Mouse (Mus musculus) forebrain, embryonic 14.5 days (tissue): ENCODE results near the gene Olfr486. TPM values are rescaled to one million over a fixed set of nuclear protein-coding genes. Genes with fewer than 3 reads are reported as not detected.
"Not testable (repeated sequence)": the region's sequence is repeated elsewhere in the genome, so short reads cannot be mapped to it uniquely, and the experiment has no call there.

Experiments used
- ATAC-seq: fragments of 200-750 bp; cut with Nextera tagmentation; 2 replicates; pipeline ENCODE4 v1.8.0; 2017; ENCODE audit warnings: mild to moderate bottlenecking, moderate library complexity
- DNase-seq: peaks from one replicate; pipeline ENCODE4 v3.0.0-alpha.2; 2015; ENCODE audit warnings: low spot score
- H3K27ac ChIP-seq: fragments of 300-500 bp; sonication (generic); 2 replicates; pipeline ENCODE4 v1.5.1; 2014; ENCODE audit warnings: low read depth, mild to moderate bottlenecking, control low read depth, low read length, moderate library complexity
- H3K27me3 ChIP-seq: fragments of 300-500 bp; sonication (generic); replicated peaks from 2 replicates; pipeline ENCODE4 v1.6.1; 2014; ENCODE audit warnings: low read length, control low read depth, mixed read lengths; ENCODE audit not compliant: control insufficient read depth, insufficient read depth
- H3K36me3 ChIP-seq: fragments of 300-500 bp; sonication (generic); 2 replicates; pipeline ENCODE4 v1.6.1; 2014; ENCODE audit warnings: low read length, control low read depth; ENCODE audit not compliant: control insufficient read depth, insufficient read depth
- H3K4me1 ChIP-seq: fragments of 300-500 bp; sonication (generic); 2 replicates; pipeline ENCODE4 v1.6.1; 2014; ENCODE audit warnings: antibody characterized with exemption, low read length, control low read depth; ENCODE audit not compliant: control insufficient read depth, insufficient read depth
- H3K4me2 ChIP-seq: fragments of 300-500 bp; sonication (generic); 2 replicates; pipeline ENCODE4 v1.6.1; 2014; ENCODE audit warnings: mild to moderate bottlenecking, control low read depth, low read length
- H3K4me3 ChIP-seq: fragments of 300-500 bp; sonication (generic); 2 replicates; pipeline ENCODE4 v1.5.1; 2014; ENCODE audit warnings: low read depth, low read length, control low read depth
- H3K9ac ChIP-seq: fragments of 300-500 bp; sonication (generic); 2 replicates; pipeline ENCODE4 v1.6.1; 2014; ENCODE audit warnings: mild to moderate bottlenecking, low read length, control low read depth, moderate library complexity
- H3K9me3 ChIP-seq: fragments of 300-500 bp; sonication (generic); replicated peaks from 2 replicates; pipeline ENCODE4 v1.6.1; 2016; ENCODE audit warnings: low read length, control low read depth, mixed read lengths; ENCODE audit not compliant: control insufficient read depth
- WGBS: fragments of 180-500 bp; shearing (Covaris S2); extraction: QIAGEN DNeasy Blood & Tissue Kit; methylation state at CpG from one replicate; pipeline ENCODE4 v1.1.7; 2014; 5-methylcytosine and 5-hydroxymethylcytosine counted together
- polyA plus RNA-seq: library from polyadenylated mRNA; unstranded; fragments of >200 nt; fragmentation: Nextera tagmentation; extraction: Ambion mirVana; gene quantifications from 2 replicates; pipeline ENCODE4 v1.2.1, GENCODE M21; 2014

The Olfr486 gene
- not detected in 2 replicates for polyA plus RNA-seq

DNA sequence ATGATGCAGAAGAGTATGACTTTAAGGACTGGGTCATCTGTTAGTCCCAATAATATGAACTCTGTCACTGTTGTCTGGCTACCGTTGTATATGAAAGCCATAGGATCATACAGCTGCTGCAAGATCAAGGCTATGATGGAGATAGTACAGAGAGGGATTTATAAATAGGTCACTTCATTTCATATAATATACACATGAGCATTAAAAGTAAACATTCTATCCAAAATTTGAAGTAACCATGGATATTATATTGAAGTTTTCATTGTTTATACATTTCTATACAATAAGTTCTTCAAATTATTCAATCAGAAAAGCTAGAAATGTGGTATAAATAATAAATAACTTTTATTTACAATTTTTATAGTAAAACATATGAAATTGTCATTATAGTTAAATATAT is at the start of gene Olfr486:
Olfr486 (minus strand) TSS at position 101 of the 400 bp plus-strand sequence.
- ATAC-seq, DNase-seq, H3K27me3 ChIP-seq, H3K4me3 ChIP-seq, H3K27ac ChIP-seq, H3K9me3 ChIP-seq, H3K9ac ChIP-seq, H3K36me3 ChIP-seq, H3K4me2 ChIP-seq, H3K4me1 ChIP-seq: not testable (repeated sequence)
- 95% methylated on average over 1 of the region's 1 CpGs for WGBS

DNA sequence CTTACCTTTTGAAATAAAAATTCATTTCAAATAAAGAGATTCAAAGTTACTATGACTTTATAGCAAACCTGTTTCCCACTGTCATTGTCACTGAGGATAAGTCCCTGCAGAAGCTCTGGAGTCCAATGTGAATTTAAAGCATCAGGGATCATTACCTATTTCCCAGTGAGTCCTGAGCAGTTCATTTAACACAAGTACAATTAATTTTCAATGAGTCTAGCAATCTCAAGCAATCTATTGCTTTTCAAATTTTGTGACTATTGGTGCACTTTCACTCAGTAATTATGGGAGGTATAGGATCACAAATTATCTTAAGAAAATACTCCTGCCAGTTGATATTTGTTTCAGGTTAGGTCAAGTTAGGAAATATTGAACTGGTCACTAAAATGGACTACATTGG is 42.0 kb upstream of the Olfr486 start, which contains the start of gene Olfr487:
Olfr487 (minus strand) TSS at position 101 of the 400 bp plus-strand sequence.
- H3K4me2 ChIP-seq, H3K4me1 ChIP-seq, H3K9me3 ChIP-seq, H3K4me3 ChIP-seq, ATAC-seq, H3K27ac ChIP-seq, H3K36me3 ChIP-seq, DNase-seq, H3K27me3 ChIP-seq, H3K9ac ChIP-seq: not testable (repeated sequence)

DNA sequence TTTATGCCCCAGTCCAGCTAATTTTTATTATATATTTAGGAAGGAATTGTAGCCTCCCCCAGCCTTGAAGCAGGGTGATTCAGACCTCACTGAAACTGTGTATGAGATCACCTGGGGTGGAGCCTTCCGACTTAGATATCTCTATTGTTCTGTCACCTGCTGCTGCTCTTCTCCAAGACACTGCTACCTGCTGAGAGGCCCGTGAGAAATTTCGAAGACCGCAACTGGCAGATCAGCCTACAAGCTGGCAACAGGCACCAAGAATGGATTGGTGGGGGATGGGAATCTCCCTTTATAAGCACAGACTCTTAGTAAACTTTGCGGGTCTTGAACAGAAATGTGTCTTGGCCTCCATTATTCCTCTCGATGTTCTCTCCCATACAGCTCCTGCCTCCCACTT is 24.4 kb upstream of the Olfr486 start:
- no peak for ATAC-seq
- H3K27me3 ChIP-seq, result no peaks in the 10 kb centered on the region
- H3K4me3 ChIP-seq, result no peak overlapping the region
- H3K4me1 ChIP-seq, result no peaks in the 10 kb centered on the region
- no peak overlapping the region for H3K9ac ChIP-seq
- no peak overlapping the region for H3K27ac ChIP-seq
- no peaks in the 10 kb centered on the region for H3K9me3 ChIP-seq
- WGBS, result 44% methylated on average over 6 of the region's 6 CpGs
- no peak overlapping the region for H3K4me2 ChIP-seq
- H3K36me3 ChIP-seq, result no peaks in the 10 kb centered on the region
- no peak for DNase-seq

DNA sequence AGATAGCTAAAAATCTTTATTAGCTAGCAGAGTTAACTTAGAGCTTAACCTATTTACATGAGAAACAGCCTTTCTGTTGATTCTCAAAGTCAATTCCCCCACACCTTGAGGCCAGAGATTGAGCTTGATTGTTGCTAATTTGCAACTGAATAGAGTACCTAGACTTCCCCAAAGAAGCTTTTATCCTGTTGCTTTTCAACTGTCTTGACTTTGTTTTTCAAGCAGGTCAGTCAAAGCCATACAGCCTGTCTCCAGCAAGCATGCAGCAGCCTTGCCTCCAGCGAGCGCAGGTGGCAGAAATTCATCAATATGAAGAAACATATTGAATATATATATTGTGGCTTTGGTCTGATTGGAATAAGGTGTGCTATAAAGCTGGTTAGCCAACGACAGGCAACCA is 23.8 kb upstream of the Olfr486 start:
- H3K27ac ChIP-seq, H3K4me2 ChIP-seq, H3K4me3 ChIP-seq, H3K9me3 ChIP-seq, ATAC-seq, H3K27me3 ChIP-seq, H3K36me3 ChIP-seq, H3K4me1 ChIP-seq, DNase-seq, H3K9ac ChIP-seq: not testable (repeated sequence)
- WGBS, result 47% methylated on average over 3 of the region's 3 CpGs

DNA sequence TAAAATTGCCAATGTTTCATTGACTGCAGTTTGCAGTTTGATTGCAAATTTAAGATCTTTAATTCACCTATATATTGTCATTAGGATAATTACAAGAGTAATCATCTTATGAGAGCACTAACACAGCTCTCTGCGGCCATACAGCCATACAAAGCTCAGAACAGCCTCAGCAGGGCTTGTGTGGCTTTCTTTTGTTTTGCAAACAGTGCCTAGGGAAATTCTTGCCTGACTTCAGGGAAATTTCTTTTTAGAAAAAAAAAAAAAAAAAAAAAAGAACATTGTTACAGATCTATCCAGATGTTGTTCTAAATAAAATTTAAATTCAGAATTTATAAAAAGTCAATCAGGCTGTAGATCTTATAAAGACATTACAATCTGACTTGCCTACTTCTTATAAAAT is 20.2 kb upstream of the Olfr486 start:
- H3K9me3 ChIP-seq, H3K27me3 ChIP-seq, ATAC-seq, H3K36me3 ChIP-seq, H3K9ac ChIP-seq, H3K27ac ChIP-seq, H3K4me2 ChIP-seq, H3K4me3 ChIP-seq, H3K4me1 ChIP-seq, DNase-seq: not testable (repeated sequence)
- 39% methylated on average over 1 of the region's 1 CpGs for WGBS

DNA sequence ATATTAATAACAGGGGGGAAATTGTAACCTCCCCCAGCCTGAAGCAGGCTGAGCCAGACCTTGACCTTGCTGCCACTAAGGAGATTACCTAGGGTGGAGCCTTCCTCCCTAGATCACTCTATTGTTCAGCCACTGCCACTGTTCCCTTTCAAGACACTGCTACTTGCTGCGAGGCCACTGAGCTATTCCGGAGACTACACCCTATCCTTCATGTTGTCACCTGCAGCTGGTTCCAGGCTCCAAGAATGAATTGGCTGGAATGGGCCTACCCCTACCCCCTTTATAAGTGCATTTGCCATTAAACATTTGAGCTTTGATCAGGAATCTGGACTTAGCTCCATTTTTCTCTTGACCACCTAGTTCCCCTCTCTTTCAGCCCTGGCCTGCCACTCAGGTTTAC is 18.7 kb upstream of the Olfr486 start:
- WGBS, result 50% methylated on average over 2 of the region's 2 CpGs
- not testable (repeated sequence) for H3K27ac ChIP-seq, H3K4me3 ChIP-seq, ATAC-seq, DNase-seq, H3K4me1 ChIP-seq, H3K36me3 ChIP-seq, H3K9me3 ChIP-seq, H3K4me2 ChIP-seq, H3K9ac ChIP-seq, H3K27me3 ChIP-seq

DNA sequence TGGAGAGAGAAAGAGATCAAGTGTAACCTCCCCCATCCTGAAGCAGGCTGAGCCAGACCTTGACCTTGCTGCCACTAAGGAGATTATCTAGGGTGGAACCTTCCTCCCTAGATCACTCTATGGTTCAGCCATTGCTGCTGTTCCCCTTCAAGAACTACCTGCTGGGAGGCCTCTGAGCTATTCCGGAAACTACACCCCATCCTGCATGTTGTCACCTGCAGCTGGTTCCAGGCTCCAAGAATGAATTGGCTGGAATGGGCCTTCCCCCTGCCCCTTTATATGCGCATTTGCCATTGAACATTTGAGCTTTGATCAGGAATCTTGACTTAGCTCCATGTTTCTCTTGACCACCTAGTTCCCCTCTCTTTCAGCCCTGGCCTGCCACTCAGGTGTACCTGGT is 12.7 kb upstream of the Olfr486 start:
- not testable (repeated sequence) for H3K36me3 ChIP-seq, H3K9ac ChIP-seq, ATAC-seq, H3K27me3 ChIP-seq, H3K4me1 ChIP-seq, DNase-seq, H3K4me3 ChIP-seq, H3K27ac ChIP-seq, H3K9me3 ChIP-seq, H3K4me2 ChIP-seq
- WGBS, result 91% methylated on average over 2 of the region's 2 CpGs

DNA sequence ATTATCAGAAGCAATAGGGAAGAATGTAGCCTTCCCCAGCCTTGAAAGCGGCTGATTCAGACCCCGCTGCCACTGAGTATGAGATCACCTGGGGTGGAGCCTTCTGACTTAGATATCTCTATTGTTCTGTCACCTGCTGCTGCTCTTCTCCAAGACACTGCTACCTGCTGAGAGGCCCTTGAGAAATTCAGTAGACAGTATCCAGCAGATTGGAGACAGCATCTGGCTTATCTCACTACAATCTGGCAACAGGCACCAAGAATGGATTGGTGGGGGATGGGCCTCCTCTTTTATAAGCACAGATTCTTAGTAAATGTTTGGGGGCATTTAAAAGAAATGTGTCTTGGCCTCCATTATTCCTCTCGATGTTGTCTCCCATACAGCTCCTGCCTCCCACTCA is 11.9 kb upstream of the Olfr486 start:
- DNase-seq, H3K27me3 ChIP-seq, H3K27ac ChIP-seq, H3K36me3 ChIP-seq, H3K9me3 ChIP-seq, H3K9ac ChIP-seq, H3K4me2 ChIP-seq, ATAC-seq, H3K4me3 ChIP-seq, H3K4me1 ChIP-seq: not testable (repeated sequence)
- WGBS, result 61% methylated on average over 3 of the region's 3 CpGs

DNA sequence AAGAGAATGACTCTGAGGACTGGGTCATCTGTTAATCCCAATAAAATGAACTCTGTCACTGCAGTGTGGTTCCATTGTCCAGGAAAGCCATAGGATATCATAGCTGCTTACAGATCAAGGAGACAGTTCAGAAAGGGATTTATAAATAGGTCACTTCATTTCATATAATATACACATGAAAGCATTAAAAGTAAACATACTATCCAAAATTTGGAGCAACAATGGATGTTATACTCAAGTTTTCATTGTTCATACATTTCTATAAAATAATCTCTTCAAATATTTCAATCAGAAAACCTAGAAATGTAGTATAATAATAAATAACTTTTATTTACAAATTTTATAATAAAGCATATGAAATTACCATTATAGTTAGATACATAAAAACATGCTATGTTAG is 12.8 kb downstream of the Olfr486 start, which contains the start of gene Olfr485:
Olfr485 (minus strand) TSS at position 101 of the 400 bp plus-strand sequence.
- Histone ChIP-seq H3K4me2 (no peak within 1 kb of the TSS), H3K4me1 (no peaks in the 10 kb centered on the region), H3K9me3 (no peaks in the 10 kb centered on the region), H3K27ac (no peak within 1 kb of the TSS), H3K36me3 (no peaks in the 10 kb centered on the region), H3K4me3 (no peak within 1 kb of the TSS), H3K27me3 (no peaks in the 10 kb centered on the region), H3K9ac (no peak within 1 kb of the TSS)
- no peak for DNase-seq
- ATAC-seq, result no peak
